19 mouse cellular contexts compared by ENCODE assay signal in the genomic region with DNA sequence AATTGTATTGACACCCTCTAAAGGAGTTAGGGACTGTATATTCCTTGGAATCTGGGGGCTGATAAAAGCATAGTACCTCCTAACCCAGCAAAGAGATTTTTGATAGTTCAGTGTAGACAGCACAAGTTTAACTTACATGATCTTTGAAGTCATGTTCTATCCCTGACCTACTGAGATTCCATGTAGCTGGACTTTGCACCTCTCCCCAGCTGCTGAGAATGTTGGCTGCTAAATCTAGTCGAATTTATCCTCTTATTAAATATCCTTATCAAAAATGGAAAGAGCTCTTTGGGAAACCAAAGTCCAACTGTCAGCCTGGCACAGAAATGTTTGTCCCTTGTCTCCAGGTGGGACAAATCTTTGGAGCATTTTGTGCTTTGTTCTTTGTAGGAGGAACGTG.
A peak's percentile ranks its signal among the peaks of the same experiment; 100 is the strongest.
DNase-seq lines count a peak whose midpoint lies in the region; ATAC-seq lines count a peak whose summit lies in the region.
"Had no signal": no experiment of that assay in that cellular context is flagged by ENCODE, and none has a peak within 500 bp of the region (broad histone marks: within the 10 kb centered on the region; RNA-seq: fewer than 3 reads in every experiment).

No protein-coding gene starts in this region.

- H3K9me3 ChIP-seq in kidney, embryonic 15.5 days (replicated peaks): no peaks in the 10 kb centered on the region
- H3K9me3 ChIP-seq: embryonic facial prominence, embryonic 13.5 days; embryonic facial prominence, embryonic 15.5 days; forebrain, embryonic 10.5 days; forebrain, embryonic 12.5 days had no signal

- no peak for ATAC-seq in kidney, embryonic 15.5 days (replicated peaks; ENCODE audit: low FRiP score)

- H3K27me3 ChIP-seq in kidney, embryonic 15.5 days: no peaks in the 10 kb centered on the region
- H3K27me3 ChIP-seq: embryonic facial prominence, embryonic 13.5 days; embryonic facial prominence, embryonic 15.5 days; forebrain, embryonic 12.5 days had no signal

- no peak overlapping the region for H3K27ac ChIP-seq in kidney, embryonic 15.5 days
- H3K27ac ChIP-seq: embryonic facial prominence, embryonic 15.5 days; forebrain, embryonic 10.5 days; forebrain, embryonic 12.5 days had no signal

- H3K36me3 ChIP-seq in kidney, embryonic 15.5 days: no peaks in the 10 kb centered on the region
- H3K36me3 ChIP-seq: embryonic facial prominence, embryonic 13.5 days; embryonic facial prominence, embryonic 15.5 days; forebrain, embryonic 10.5 days; forebrain, embryonic 12.5 days had no signal

- H3K4me2 ChIP-seq in kidney, embryonic 15.5 days: no peak overlapping the region
- H3K4me2 ChIP-seq: embryonic facial prominence, embryonic 13.5 days; embryonic facial prominence, embryonic 15.5 days; forebrain, embryonic 12.5 days had no signal

- 70% methylated on average over 2 of the region's 2 CpGs for WGBS in kidney, embryonic 15.5 days

- DNase-seq in kidney, adult 8-10 months: peak; percentile 9 to 40
- no peak for DNase-seq in kidney, adult 18-20 months
- DNase-seq in kidney, postnatal 36 days: peak; percentile 25 to 34
- DNase-seq: adrenal gland, adult 2 months; adrenal gland, postnatal 10 days; adrenal gland, postnatal 25 days; cerebellum, adult 11 months; cerebellum, adult 18-20 months; cerebellum, adult 8-10 months; cerebellum, adult 9-11 months; cerebellum, postnatal 14 days; cerebellum, postnatal 36 days; embryo, embryonic 11 days had no signal

- no peaks in the 10 kb centered on the region for H3K4me1 ChIP-seq in kidney, embryonic 15.5 days
- H3K4me1 ChIP-seq: forebrain, embryonic 12.5 days had no signal

- no peak overlapping the region for H3K4me3 ChIP-seq in kidney, embryonic 15.5 days (replicated peaks)
- H3K4me3 ChIP-seq: embryonic facial prominence, embryonic 13.5 days; embryonic facial prominence, embryonic 15.5 days; erythroblast, embryonic 14.5 days; forebrain, embryonic 10.5 days; forebrain, embryonic 12.5 days had no signal

- H3K9ac ChIP-seq in kidney, embryonic 15.5 days: no peak overlapping the region
- H3K9ac ChIP-seq: embryonic facial prominence, embryonic 13.5 days; embryonic facial prominence, embryonic 15.5 days; forebrain, embryonic 12.5 days had no signal
